Mouse (Mus musculus) stomach, postnatal 0 days (tissue): ENCODE measurements around the gene C130050O18Rik. TPM values are rescaled to one million over a fixed set of nuclear protein-coding genes. Genes with fewer than 3 reads are reported as not detected.

Source experiments
- ATAC-seq: fragments of 200-750 bp; cut with Nextera tagmentation; 2 replicates; pipeline ENCODE4 v1.8.0; 2017; ENCODE audit not compliant: low FRiP score, low TSS enrichment
- DNase-seq: peaks from one replicate; pipeline ENCODE4 v3.0.0-alpha.2; 2016; ENCODE audit warnings: low spot score
- H3K27ac ChIP-seq: fragments of 300-500 bp; sonication (generic); replicated peaks from 2 replicates; pipeline ENCODE4 v1.5.1; 2014; ENCODE audit warnings: mild to moderate bottlenecking, control low read depth
- H3K27me3 ChIP-seq: fragments of 300-500 bp; sonication (generic); 2 replicates; pipeline ENCODE4 v1.6.1; 2014; ENCODE audit warnings: low read length; ENCODE audit not compliant: control insufficient read depth, insufficient read depth
- H3K36me3 ChIP-seq: fragments of 300-500 bp; sonication (generic); 2 replicates; pipeline ENCODE4 v1.6.1; 2014; ENCODE audit warnings: low read length, mixed read lengths; ENCODE audit not compliant: control insufficient read depth, insufficient read depth
- H3K4me1 ChIP-seq: fragments of 300-500 bp; sonication (generic); replicated peaks from 2 replicates; pipeline ENCODE4 v1.6.1; 2014; ENCODE audit warnings: antibody characterized with exemption; ENCODE audit not compliant: control insufficient read depth, insufficient read depth
- H3K4me2 ChIP-seq: fragments of 300-500 bp; sonication (generic); replicated peaks from 2 replicates; pipeline ENCODE4 v1.6.1; 2014; ENCODE audit warnings: low read depth, mild to moderate bottlenecking, control low read depth, moderate library complexity
- H3K4me3 ChIP-seq: fragments of 300-500 bp; sonication (generic); 2 replicates; pipeline ENCODE4 v1.5.1; 2014; ENCODE audit warnings: low read depth, low read length, control low read depth
- H3K9ac ChIP-seq: fragments of 300-500 bp; sonication (generic); 2 replicates; pipeline ENCODE4 v1.6.1; 2014; ENCODE audit warnings: mild to moderate bottlenecking, low read length, control low read depth, mixed read lengths
- H3K9me3 ChIP-seq: fragments of 300-500 bp; sonication (generic); 2 replicates; pipeline ENCODE4 v1.6.1; 2016; ENCODE audit warnings: low read length; ENCODE audit not compliant: control insufficient read depth
- CTCF ChIP-seq: IDR thresholded peaks from 2 replicates; pipeline ENCODE4 v1.5.1; 2016; ENCODE audit warnings: antibody characterized with exemption, low read depth, mild to moderate bottlenecking, moderate library complexity
- EP300 ChIP-seq: optimal IDR thresholded peaks from 2 replicates; pipeline ENCODE3; 2016; ENCODE audit warnings: antibody characterized with exemption
- WGBS: fragments of 180-500 bp; shearing (Covaris S2); extraction: QIAGEN DNeasy Blood & Tissue Kit; methylation state at CpG from one replicate; pipeline ENCODE4 v1.1.7; 2014; 5-methylcytosine and 5-hydroxymethylcytosine counted together
- polyA plus RNA-seq: library from polyadenylated mRNA; unstranded; fragments of >200 nt; fragmentation: Nextera tagmentation; extraction: Ambion mirVana; gene quantifications from 2 replicates; pipeline ENCODE4 v1.2.1, GENCODE M21; 2015

Gene C130050O18Rik
- polyA plus RNA-seq, 1 experiment from 2014 or later, result 0.46 TPM

DNA sequence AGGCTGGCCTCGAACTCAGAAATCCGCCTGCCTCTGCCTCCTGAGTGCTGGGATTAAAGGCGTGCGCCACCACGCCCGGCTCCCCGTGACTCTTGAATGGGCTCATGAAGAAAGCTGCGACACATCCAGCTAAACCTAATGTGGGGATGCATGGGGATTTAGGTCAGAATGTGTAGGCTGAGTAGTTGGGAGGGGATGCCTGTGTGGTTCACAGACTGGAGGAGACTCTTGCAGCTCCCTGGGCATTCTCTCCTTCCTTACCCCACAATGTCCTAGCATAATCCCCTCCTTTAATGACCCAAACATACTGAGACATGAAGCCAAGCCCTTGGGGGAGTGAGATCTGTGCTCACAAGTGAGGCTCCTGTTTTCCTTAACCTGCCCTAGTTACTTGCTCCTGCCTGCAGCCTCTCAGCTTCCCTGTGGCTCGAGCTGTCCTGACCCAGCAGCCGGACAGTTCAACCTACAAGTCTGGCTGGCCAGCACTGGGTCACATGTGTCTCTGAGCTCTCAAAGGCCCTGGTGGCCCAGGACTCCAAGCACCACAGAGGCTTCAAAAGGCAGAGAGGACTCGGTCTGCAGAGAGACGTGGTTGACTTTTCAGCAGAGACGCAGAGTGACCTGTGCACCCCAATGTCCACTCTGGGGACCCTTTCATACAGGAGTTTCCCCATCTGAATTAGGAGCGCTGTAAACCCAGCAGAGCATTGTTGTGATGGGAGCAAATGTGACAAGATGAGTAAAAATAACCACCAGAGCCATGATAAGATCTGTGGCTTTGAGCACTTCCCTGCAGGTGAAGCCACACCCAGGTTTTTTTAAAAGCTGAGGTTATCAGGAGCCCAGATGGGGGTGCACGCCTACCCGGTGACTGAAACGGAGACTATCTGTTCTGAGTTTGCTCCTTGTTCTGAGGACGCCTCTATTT lies 23.2 kb upstream of the C130050O18Rik start:
- Histone ChIP-seq H3K9ac (no peak overlapping the region), H3K4me2 (no peak overlapping the region; the same call in 1 of the 2 replicates)
- DNase-seq, result no peak

DNA sequence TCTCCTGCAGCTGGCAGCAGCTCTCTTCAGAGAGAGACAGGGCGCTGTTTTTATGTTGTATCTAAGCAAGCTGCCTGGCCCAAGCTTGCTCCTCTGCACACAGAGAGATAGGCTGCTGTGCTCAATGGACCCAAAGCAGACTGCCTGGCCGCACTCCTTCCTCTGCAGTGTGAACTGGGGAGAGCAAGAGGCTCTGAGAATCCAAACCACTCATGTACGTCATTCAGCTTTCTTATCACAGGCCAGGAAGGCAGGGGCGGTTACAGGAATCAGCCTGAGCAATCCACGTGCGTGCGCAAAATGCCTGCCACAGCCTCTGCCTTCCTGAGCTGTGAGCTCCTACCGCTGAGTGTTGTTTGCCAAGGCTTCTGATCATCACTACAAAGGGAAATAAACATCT lies 22.3 kb upstream of the C130050O18Rik start:
- Histone ChIP-seq H3K4me3 (no peak overlapping the region), H3K36me3 (no peaks in the 10 kb centered on the region), H3K4me2 (peak overlapping the region; percentile 12; the same call in 1 of the 2 replicates), H3K4me1 (peaks cover 15% of the 10 kb centered on the region; the same call in 1 of the 2 replicates), H3K9ac (0 out of 2 replicates have a peak overlapping the region, but pooled peaks have one; percentile 14), H3K27ac (peak overlapping the region; percentile 54; the same call in 1 of the 2 replicates), H3K9me3 (no peaks in the 10 kb centered on the region), H3K27me3 (no peaks in the 10 kb centered on the region)
- TF ChIP-seq CTCF, result no peak
- 53% methylated on average over 8 of the region's 8 CpGs for WGBS
- DNase-seq (peak; percentile 70), ATAC-seq (peak; percentile 38; the same call in 1 of the 2 replicates)

More for the DNA sequence above, 23.2 kb upstream of the C130050O18Rik start:
- Histone ChIP-seq H3K9me3 (no peaks in the 10 kb centered on the region), H3K4me1 (peaks cover 15% of the 10 kb centered on the region; the same call in 1 of the 2 replicates), H3K27ac (peak overlapping the region; percentile 54; the same call in 1 of the 2 replicates), H3K36me3 (no peaks in the 10 kb centered on the region), H3K4me3 (no peak overlapping the region), H3K27me3 (no peaks in the 10 kb centered on the region)
- no peak; the same call in 1 of the 2 replicates for TF ChIP-seq CTCF
- no peak for TF ChIP-seq EP300
- ATAC-seq, result no peak
- WGBS, result 65% methylated on average over 16 of the region's 18 CpGs

DNA sequence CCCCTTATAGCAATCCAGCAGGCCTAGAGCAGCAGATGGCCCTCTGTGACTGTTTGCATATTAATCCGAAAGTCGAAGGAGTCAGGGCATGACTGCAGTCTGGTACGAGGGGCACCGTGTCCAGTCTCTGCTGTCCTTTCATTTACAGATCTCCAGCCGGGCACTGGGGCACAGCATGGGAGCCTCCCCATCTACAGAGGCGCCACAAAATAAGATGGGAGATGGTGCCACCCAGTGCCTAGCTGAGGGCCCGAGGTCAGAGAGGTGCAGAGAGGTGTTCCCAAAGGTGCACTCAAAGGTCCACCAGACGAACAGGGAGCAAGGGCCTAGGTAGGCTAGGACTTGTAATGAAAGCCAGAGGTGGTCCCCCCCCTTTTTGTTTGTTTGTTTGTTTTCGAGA lies 21.8 kb upstream of the C130050O18Rik start:
- Histone ChIP-seq H3K36me3 (no peaks in the 10 kb centered on the region), H3K27me3 (no peaks in the 10 kb centered on the region), H3K4me3 (no peak overlapping the region), H3K9ac (no peak overlapping the region), H3K4me2 (no peak overlapping the region), H3K27ac (no peak overlapping the region), H3K4me1 (peaks cover 15% of the 10 kb centered on the region; the same call in 1 of the 2 replicates), H3K9me3 (no peaks in the 10 kb centered on the region)
- DNase-seq (no peak), ATAC-seq (no peak)
- TF ChIP-seq EP300 (no peak), CTCF (no peak)
- WGBS, result 82% methylated on average over 9 of the region's 9 CpGs

DNA sequence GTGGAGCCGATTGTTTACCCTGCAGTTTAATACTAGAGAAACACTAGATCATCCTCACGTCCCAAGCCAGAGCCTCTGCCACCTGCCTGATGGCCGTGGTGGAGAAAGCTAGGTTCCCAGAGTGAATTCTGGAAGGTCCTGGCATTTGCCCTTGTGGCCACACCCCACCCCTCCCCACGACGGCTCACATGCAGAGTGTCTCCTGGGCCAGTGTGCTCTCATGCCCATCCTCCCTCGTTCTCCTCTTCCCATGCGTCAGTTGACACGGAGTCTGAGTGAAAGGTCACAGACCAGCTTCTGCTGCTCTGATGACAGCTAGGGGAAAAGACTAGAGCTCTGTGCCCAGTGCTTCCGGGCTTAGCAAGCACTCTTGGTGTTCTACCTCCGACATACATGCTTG lies 20.5 kb upstream of the C130050O18Rik start:
- WGBS, result 33% methylated on average over 10 of the region's 10 CpGs
- H3K27ac ChIP-seq, result no peak overlapping the region

GRCm38 (mm10) chr5:139386047-139386446 lies 19.0 kb upstream of the C130050O18Rik start:
- TF ChIP-seq CTCF (no peak), EP300 (no peak)
- Histone ChIP-seq H3K9me3 (no peaks in the 10 kb centered on the region), H3K9ac (no peak overlapping the region), H3K27me3 (no peaks in the 10 kb centered on the region), H3K4me1 (peaks cover 14% of the 10 kb centered on the region), H3K4me2 (no peak overlapping the region), H3K4me3 (no peak overlapping the region), H3K36me3 (no peaks in the 10 kb centered on the region), H3K27ac (no peak overlapping the region)
- no peak for ATAC-seq
- 90% methylated on average over 5 of the region's 5 CpGs for WGBS
- no peak for DNase-seq

More for the DNA sequence above, 20.5 kb upstream of the C130050O18Rik start:
- Histone ChIP-seq H3K9me3 (no peaks in the 10 kb centered on the region), H3K4me2 (no peak overlapping the region), H3K36me3 (no peaks in the 10 kb centered on the region), H3K4me1 (peaks cover 16% of the 10 kb centered on the region), H3K4me3 (no peak overlapping the region), H3K27me3 (no peaks in the 10 kb centered on the region), H3K9ac (no peak overlapping the region)
- DNase-seq, result no peak
- TF ChIP-seq EP300, result no peak
- no peak for TF ChIP-seq CTCF
- no peak for ATAC-seq
